20 mouse cellular contexts compared by ENCODE assay signal in genomic region chr4:152488046-152488445, GRCm38 (mm10).
DNase-seq lines count a peak whose midpoint lies in the region; ATAC-seq lines count a peak whose summit lies in the region.
"Had no signal": no experiment of that assay in that cellular context is flagged by ENCODE, and none has a peak within 500 bp of the region (broad histone marks: within the 10 kb centered on the region; RNA-seq: fewer than 3 reads in every experiment).

No protein-coding gene starts in this region.

- no peak for ATAC-seq in frontal cortex, adult (ENCODE audit: low TSS enrichment)
- ATAC-seq: activated CD4-positive, CD25-positive, alpha-beta regulatory T cell, adult 4 months; CD4-positive, CD25-positive, alpha-beta regulatory T cell, adult 4 months; Patski had no signal

- peak; percentile 64 for DNase-seq in retina, adult 2 months (ENCODE audit: low read depth, low spot score)
- DNase-seq in retina, embryonic 14.5 days (ENCODE audit: low spot score), result no peak
- DNase-seq in retina, postnatal 1 day, result peak; percentile 57
- peak; percentile 54 for DNase-seq in retina, postnatal 7 days (ENCODE audit: low read depth, low spot score)
- DNase-seq in T-cell, adult 2 months (ENCODE audit: low spot score), result no peak
- DNase-seq: adrenal gland, adult 2 months; adrenal gland, adult 8-10 months; adrenal gland, postnatal 10 days; adrenal gland, postnatal 14 days; adrenal gland, postnatal 25 days; adrenal gland, postnatal 36 days; B cell, adult 2 months; cerebellum, adult 11 months; cerebellum, adult 11-12 months; cerebellum, adult 18-20 months; cerebellum, adult 2 months had no signal

Comparison
In these comparisons a context has a peak if more than half of its experiments do, and no peak if none do; other contexts are left out.
1. DNase-seq: peak in retina, adult 2 months (single experiment), retina, postnatal 1 day (single experiment) and retina, postnatal 7 days (single experiment); none in retina, embryonic 14.5 days (single experiment) and T-cell, adult 2 months (single experiment).